Mouse (Mus musculus): ENCODE data around the gene Rbm43.

- TF ChIP-seq CTCF (IDR thresholded peaks at IDR 0.05; ENCODE audit: borderline replicate concordance, insufficient read depth, low read length), result no peak
- TF ChIP-seq POLR2A (IDR thresholded peaks at IDR 0.05; ENCODE audit: low read depth, low read length), result no peak
These were observed 29.3 kb downstream of the Rbm43 start for GRCm38 (mm10) chr2:51905637-51906036.
